Mouse (Mus musculus) CH12.LX (cell line): Measurements from ENCODE around the gene Hcrtr2. TPM values are rescaled to one million over a fixed set of nuclear protein-coding genes. Genes with fewer than 3 reads are reported as not detected.

Experiments
- DNase-seq: peaks from one replicate; pipeline ENCODE4 v3.0.0-alpha.2; 2013; ENCODE audit errors: extremely low read depth
- H3K27ac ChIP-seq: 2 replicates; pipeline ENCODE4 v1.5.1; 2012; ENCODE audit warnings: low read depth, mild to moderate bottlenecking, control low read depth, moderate library complexity; ENCODE audit not compliant: insufficient read depth
- H3K27me3 ChIP-seq: replicated peaks from 2 replicates; pipeline ENCODE3; 2012; ENCODE audit warnings: inconsistent platforms
- H3K36me3 ChIP-seq, 2 experiments: replicated peaks in 1 of 2; 2 replicates each; pipeline versions ENCODE3 to v1.6.1; 2012; ENCODE audit warnings: inconsistent platforms in 1 of 2, low read length in 1 of 2, mild to moderate bottlenecking in 1 of 2, mixed read lengths in 1 of 2, moderate library complexity in 1 of 2; ENCODE audit not compliant: control insufficient read depth in 1 of 2, insufficient read depth in 1 of 2
- H3K4me1 ChIP-seq, 2 experiments: 2 replicates each; pipeline ENCODE4 v1.6.1; 2012; ENCODE audit warnings: inconsistent platforms in 1 of 2, moderate library complexity in 1 of 2; ENCODE audit not compliant: insufficient read depth in 2 of 2, control insufficient read depth in 1 of 2
- H3K4me2 ChIP-seq: 2 replicates; pipeline ENCODE4 v1.6.1; 2012; ENCODE audit warnings: low read depth, mild to moderate bottlenecking, control low read depth; ENCODE audit not compliant: poor library complexity, insufficient read depth, severe bottlenecking
- H3K4me3 ChIP-seq, 3 experiments: fragments of 150-350 bp in 1 of 3; sonication (generic) in 1 of 3; replicated peaks in 1 of 3; 2 replicates each; pipeline versions ENCODE3 to v1.5.1; 2011 to 2012; ENCODE audit warnings: low read depth in 2 of 3, low read length in 2 of 3, mild to moderate bottlenecking in 2 of 3, moderate library complexity in 2 of 3, control low read depth in 1 of 3, improper control_type of control experiment in 1 of 3, inconsistent platforms in 1 of 3, mixed read lengths in 1 of 3; ENCODE audit not compliant: poor library complexity in 1 of 3
- H3K79me2 ChIP-seq: replicated peaks from 2 replicates; pipeline ENCODE4 v1.6.1; 2012; ENCODE audit warnings: mild to moderate bottlenecking, moderate library complexity; ENCODE audit not compliant: control insufficient read depth, poor library complexity, insufficient read depth, severe bottlenecking; ENCODE audit errors: extremely low read depth
- H3K9ac ChIP-seq: 2 replicates; pipeline ENCODE4 v1.6.1; 2012; ENCODE audit warnings: low read depth, mild to moderate bottlenecking, control low read depth, moderate library complexity; ENCODE audit not compliant: insufficient read depth
- H3K9me3 ChIP-seq: replicated peaks from 2 replicates; pipeline ENCODE3; 2012; ENCODE audit warnings: low read length, inconsistent platforms, mixed read lengths
- CHD2 ChIP-seq: IDR thresholded peaks from 2 replicates; pipeline ENCODE4 v1.6.1; 2011; ENCODE audit warnings: low read length, improper control_type of control experiment
- HCFC1 ChIP-seq: IDR thresholded peaks from 2 replicates; pipeline ENCODE4 v1.6.1; 2012; ENCODE audit warnings: low read depth, mild to moderate bottlenecking, inconsistent platforms, low read length, improper control_type of control experiment
- JUN ChIP-seq: IDR thresholded peaks from 2 replicates; pipeline ENCODE4 v1.6.1; 2011; ENCODE audit warnings: low read depth, mild to moderate bottlenecking, low read length, improper control_type of control experiment, moderate library complexity; ENCODE audit not compliant: insufficient read depth
- JUND ChIP-seq: conservative IDR thresholded peaks from 2 replicates; pipeline ENCODE4 v1.6.1; 2011; ENCODE audit warnings: low read depth, low read length, improper control_type of control experiment
- KAT2A ChIP-seq: IDR thresholded peaks from 2 replicates; pipeline ENCODE4 v1.6.1; 2012; ENCODE audit warnings: low read length, improper control_type of control experiment, inconsistent platforms; ENCODE audit not compliant: insufficient replicate concordance
- NELFE ChIP-seq: IDR thresholded peaks from 2 replicates; pipeline ENCODE4 v1.6.1; 2011; ENCODE audit warnings: low read depth, low read length, improper control_type of control experiment
- NRF1 ChIP-seq: IDR thresholded peaks from 2 replicates; pipeline ENCODE4 v1.6.1; 2014; ENCODE audit warnings: low read depth, mild to moderate bottlenecking, inconsistent platforms, low read length, improper control_type of control experiment, moderate library complexity
- RAD21 ChIP-seq: IDR thresholded peaks from 2 replicates; pipeline ENCODE4 v1.6.1; 2011; ENCODE audit warnings: low read depth, mild to moderate bottlenecking, low read length, improper control_type of control experiment, moderate library complexity
- RCOR1 ChIP-seq: conservative IDR thresholded peaks from 2 replicates; pipeline ENCODE4 v1.6.1; 2012; ENCODE audit warnings: low read depth, mild to moderate bottlenecking, inconsistent platforms, low read length, improper control_type of control experiment
- SIN3A ChIP-seq: IDR thresholded peaks from 2 replicates; pipeline ENCODE4 v1.6.1; 2012; ENCODE audit warnings: low read length, improper control_type of control experiment, inconsistent platforms
- SMC3 ChIP-seq: IDR thresholded peaks from 2 replicates; pipeline ENCODE4 v1.6.1; 2011; ENCODE audit warnings: low read depth, low read length, improper control_type of control experiment
- TBP ChIP-seq: conservative IDR thresholded peaks from 2 replicates; pipeline ENCODE4 v1.6.1; 2011; ENCODE audit warnings: low read depth, low read length, improper control_type of control experiment
- UBTF ChIP-seq: IDR thresholded peaks from 2 replicates; pipeline ENCODE4 v1.6.1; 2012; ENCODE audit warnings: low read depth, mild to moderate bottlenecking, inconsistent platforms, low read length, improper control_type of control experiment, moderate library complexity
- USF1 ChIP-seq: IDR thresholded peaks from 2 replicates; pipeline ENCODE4 v1.6.1; 2014; ENCODE audit warnings: low read depth, mild to moderate bottlenecking, inconsistent platforms, low read length, improper control_type of control experiment
- USF2 ChIP-seq: conservative IDR thresholded peaks from 2 replicates; pipeline ENCODE4 v1.6.1; 2011; ENCODE audit warnings: low read depth, low read length, improper control_type of control experiment
- ZKSCAN1 ChIP-seq: IDR thresholded peaks from 2 replicates; pipeline ENCODE4 v1.6.1; 2012; ENCODE audit warnings: low read depth, inconsistent platforms, low read length, improper control_type of control experiment, borderline replicate concordance
- ZMIZ1 ChIP-seq: IDR thresholded peaks from 2 replicates; pipeline ENCODE4 v1.6.1; 2012; ENCODE audit warnings: low read depth, mild to moderate bottlenecking, inconsistent platforms, low read length, improper control_type of control experiment
- dilution Hi-C: fragments of 300-500 bp; cut with MboI; formaldehyde crosslinking; loops from 2 replicates; pipeline ENCODE4 v1.14.3; 2020; ENCODE audit warnings: low sequenced_read_pairs; ENCODE audit not compliant: extremely low pct_unique_long_range_greater_than_20kb, extremely low pct_ligation_motif_present
- in situ Hi-C: fragments of 300-500 bp; cut with MboI; formaldehyde crosslinking; loops from 3 replicates; pipeline ENCODE4 v1.14.3; 2019; ENCODE audit warnings: low sequenced_read_pairs, low pct_ligation_motif_present, low pct_unique_long_range_greater_than_20kb, mixed read lengths
- polyA plus RNA-seq: library from polyadenylated mRNA; unstranded; fragments of >175 nt; gene quantifications from 2 replicates; pipeline ENCODE4 v1.2.1, GENCODE M21; 2012; ENCODE audit warnings: low read depth; ENCODE audit not compliant: insufficient read length
- total RNA-seq, 2 experiments: library from RNA; depleted of rRNA; stranded (reverse); fragments of 300-350 nt in 1 of 2; fragments of >200 nt in 1 of 2; gene quantifications; 2 replicates each; pipeline ENCODE4 v1.2.3; 2012 to 2014

Hcrtr2 gene
- total and polyA plus RNA-seq, 3 experiments = not detected

DNA sequence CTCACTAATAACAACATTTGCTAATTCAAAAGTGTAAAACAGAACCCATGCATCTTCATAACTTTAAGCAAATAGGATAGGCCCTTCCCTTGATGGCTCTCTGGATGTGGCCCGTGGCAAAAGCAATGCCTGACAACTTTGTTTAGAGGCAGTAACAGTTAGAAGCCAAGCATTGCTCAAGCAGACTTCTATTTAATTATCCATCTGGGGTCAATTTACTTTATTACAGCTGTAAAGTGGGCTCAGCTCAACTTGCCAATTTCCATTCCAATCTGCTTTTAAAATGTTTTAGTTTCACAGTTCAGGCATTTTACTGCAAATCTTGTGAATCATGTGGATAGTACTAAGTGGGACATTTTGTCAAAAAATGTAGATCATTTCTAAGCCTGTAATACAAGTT, 81.3 kb downstream of the Hcrtr2 start:
- Histone ChIP-seq H3K9ac (no peak overlapping the region), H3K27ac (no peak overlapping the region), H3K4me3 (no peak overlapping the region), H3K4me2 (no peak overlapping the region), H3K79me2 (no peaks in the 10 kb centered on the region), H3K36me3 (no peaks in the 10 kb centered on the region), H3K9me3 (no peaks in the 10 kb centered on the region), H3K27me3 (no peaks in the 10 kb centered on the region), H3K4me1 (no peaks in the 10 kb centered on the region)
- no peak for TF ChIP-seq ZKSCAN1
- no peak for TF ChIP-seq ZMIZ1
- no peak for TF ChIP-seq CHD2
- no peak for TF ChIP-seq SIN3A
- no peak for TF ChIP-seq USF1
- TF ChIP-seq UBTF = no peak
- TF ChIP-seq USF2 = no peak
- in situ Hi-C loops = loop anchor here (25.0 kb wide), 1 partner anchor 480 kb away; no protein-coding TSS in a partner anchor
- DNase-seq = no peak
- dilution Hi-C loops = no loop called here

DNA sequence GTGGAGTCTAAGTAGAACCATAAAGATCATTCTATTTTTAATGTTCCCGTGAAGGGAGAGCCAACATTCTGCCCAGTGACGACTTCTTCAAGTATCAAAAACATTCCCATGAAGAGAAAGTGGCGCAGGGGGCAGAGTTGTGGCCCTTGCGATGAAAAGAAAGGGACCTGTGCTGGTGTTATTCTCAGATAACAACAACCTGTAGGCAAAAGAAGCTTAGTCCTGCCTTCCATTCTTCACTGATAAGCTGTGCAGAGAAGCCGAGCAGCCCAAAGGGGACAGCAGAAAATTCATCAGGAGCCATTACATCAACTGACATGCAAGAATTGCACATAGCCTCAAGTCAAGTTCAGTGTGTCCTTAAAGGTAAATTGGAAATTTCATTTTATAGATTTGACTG, 85.7 kb downstream of the Hcrtr2 start:
- Histone ChIP-seq H3K27me3 (no peaks in the 10 kb centered on the region), H3K4me2 (no peak overlapping the region), H3K27ac (no peak overlapping the region), H3K79me2 (no peaks in the 10 kb centered on the region), H3K4me3 (no peak overlapping the region), H3K36me3 (no peaks in the 10 kb centered on the region), H3K9me3 (no peaks in the 10 kb centered on the region), H3K9ac (no peak overlapping the region), H3K4me1 (peaks cover 0 to 4% of the 10 kb centered on the region in 2 experiments; a peak in 1 of 4 replicates)
- in situ Hi-C loops = loop anchor here (25.0 kb wide), 1 partner anchor 476 kb away; no protein-coding TSS in a partner anchor
- dilution Hi-C loops = no loop called here
- TF ChIP-seq TBP (no peak), SMC3 (no peak), NRF1 (no peak), JUN (no peak), RAD21 (no peak), NELFE (no peak), RCOR1 (no peak)
- DNase-seq = no peak

DNA sequence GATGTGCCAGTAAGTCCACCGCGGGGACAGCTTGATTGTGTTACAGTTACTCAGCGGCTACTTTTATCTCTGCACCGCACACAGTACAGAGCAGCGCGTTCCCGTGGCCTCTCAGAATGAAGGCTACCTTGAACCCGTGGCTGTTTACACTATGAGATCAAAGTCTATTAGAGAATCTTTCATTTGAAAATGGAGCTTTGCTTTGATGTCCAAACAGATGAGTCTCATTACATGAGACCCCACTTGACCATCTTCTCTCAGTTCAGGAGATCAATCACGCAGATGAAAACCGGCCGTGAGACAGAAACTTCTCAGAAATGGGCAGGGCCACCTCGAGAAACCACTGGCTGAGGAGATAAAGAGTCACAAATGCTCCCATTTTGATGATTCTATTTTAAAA, 86.4 kb downstream of the Hcrtr2 start:
- H3K27me3 ChIP-seq = no peaks in the 10 kb centered on the region
- no peak overlapping the region for H3K27ac ChIP-seq
- dilution Hi-C loops (no loop called here), in situ Hi-C loops (loop anchor here (25.0 kb wide), 1 partner anchor 475 kb away; no protein-coding TSS in a partner anchor)
- H3K36me3 ChIP-seq = no peaks in the 10 kb centered on the region
- no peak for DNase-seq
- no peaks in the 10 kb centered on the region for H3K9me3 ChIP-seq
- H3K4me2 ChIP-seq = no peak overlapping the region
- H3K79me2 ChIP-seq = no peaks in the 10 kb centered on the region
- H3K9ac ChIP-seq = no peak overlapping the region
- TF ChIP-seq KAT2A (no peak), HCFC1 (no peak), JUND (no peak), SMC3 (no peak)
- H3K4me3 ChIP-seq = no peak overlapping the region
- H3K4me1 ChIP-seq = peaks cover 0 to 4% of the 10 kb centered on the region in 2 experiments; a peak in 1 of 4 replicates
